Mouse (Mus musculus) layer of hippocampus, adult 8-10 months (tissue): ENCODE results near the gene Cxcl17. TPM values are rescaled to one million over a fixed set of nuclear protein-coding genes. Genes with fewer than 3 reads are reported as not detected.

Source experiments
- DNase-seq, 2 experiments: peaks; one replicate each; pipeline ENCODE4 v3.0.0; 2022; ENCODE audit warnings: low spot score in 2 of 2
- total RNA-seq, 4 experiments: library from RNA; stranded (reverse); gene quantifications; 2 replicates each; pipeline ENCODE4 v1.2.4; 2022

Cxcl17 gene
- total RNA-seq, 4 experiments from 2014 or later, result not detected

DNA sequence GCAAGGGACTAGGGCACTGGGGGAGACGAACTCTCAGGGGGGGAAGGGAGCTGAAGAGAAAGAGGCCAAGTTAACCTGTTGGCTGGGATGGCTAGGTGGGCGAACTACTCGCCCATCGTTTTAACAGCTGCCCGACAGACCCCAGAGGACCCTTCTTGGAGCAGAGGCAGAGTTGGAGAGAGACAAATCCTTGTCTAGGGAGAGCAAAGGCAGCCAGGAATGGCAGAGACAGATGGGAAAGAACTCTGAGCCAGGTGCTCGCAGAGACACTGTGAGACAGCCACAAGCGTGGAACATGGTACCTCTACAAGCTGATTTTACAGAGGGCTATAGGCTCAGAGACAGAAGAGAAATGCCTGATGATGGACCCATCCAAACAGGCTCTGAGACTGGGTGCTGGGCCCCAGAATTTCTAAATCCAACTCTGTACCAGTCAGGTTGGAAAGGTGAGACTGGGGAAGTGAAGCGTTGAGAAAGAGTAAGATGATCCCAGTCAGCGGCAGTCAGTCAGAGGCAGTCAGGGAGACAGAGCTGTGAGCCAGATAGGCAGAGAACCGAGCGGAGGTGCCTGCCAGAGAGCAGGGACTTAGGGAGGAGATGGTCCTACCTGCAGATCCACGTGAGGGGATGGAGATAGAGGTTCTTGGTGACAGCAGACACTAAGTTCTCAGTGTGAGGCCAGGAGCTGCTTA lies 43.5 kb downstream of the Cxcl17 start, which contains the start of gene Cnfn:
TSS of gene Cnfn (minus strand) at position 667 of the 692 bp plus-strand sequence.
- no peak for DNase-seq

DNA sequence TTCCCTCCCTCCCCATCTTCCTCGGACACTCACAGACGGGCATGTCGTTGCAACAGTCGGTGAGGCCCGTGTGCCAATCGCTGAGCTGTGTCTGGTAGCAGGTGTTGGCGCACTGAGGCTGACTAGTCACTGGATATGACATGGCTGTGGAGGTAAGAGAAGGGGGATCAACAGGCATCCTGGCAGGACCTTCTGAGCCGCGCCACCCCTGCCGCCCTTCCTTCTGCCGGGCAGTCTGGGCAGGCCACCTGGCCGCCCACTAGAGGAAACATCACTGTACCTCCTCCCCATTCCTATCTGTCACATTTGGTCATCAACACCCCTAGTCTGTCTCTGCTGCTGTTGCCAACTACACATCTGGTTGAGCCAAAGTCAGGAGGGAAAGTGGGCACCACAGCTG lies 44.4 kb downstream of the Cxcl17 start:
- no peak for DNase-seq

- DNase-seq, result no peak
Measured at GRCm38 (mm10) chr7:25367632-25368293, 44.9 kb downstream of the Cxcl17 start.

DNA sequence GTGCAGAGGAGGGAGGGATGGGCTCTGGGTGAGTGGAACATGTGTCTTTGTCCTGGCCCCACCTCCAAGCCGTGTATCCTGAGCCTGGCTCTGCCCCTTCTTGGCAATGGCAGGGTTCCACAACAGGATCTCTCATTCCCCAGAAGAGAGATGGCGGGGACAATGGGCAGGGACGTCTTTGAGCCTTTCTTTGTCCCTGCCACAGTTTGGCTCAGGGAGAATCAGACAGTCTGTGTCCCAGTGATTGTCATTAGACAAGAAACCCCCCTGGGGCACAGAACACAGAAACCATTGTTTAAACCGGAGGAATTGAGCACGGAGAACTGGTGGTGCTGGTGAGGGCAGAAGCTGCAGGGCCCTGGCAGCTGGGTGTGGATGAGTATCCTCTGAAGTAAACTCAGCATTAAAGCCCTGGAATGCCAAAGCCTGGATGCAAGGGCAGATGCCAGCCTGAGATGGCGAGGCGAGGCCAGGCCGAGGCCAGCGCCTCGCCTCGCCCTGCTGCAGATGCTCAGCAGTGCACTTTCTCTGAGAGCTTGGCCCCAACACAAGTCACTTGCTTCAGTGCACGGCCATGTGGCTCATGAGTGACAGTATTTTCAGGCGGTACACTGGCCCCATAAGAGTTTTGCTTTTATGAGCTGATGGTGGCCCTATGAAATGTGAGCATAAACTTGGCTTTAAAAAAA lies 46.6 kb downstream of the Cxcl17 start:
- no peak for DNase-seq

DNA sequence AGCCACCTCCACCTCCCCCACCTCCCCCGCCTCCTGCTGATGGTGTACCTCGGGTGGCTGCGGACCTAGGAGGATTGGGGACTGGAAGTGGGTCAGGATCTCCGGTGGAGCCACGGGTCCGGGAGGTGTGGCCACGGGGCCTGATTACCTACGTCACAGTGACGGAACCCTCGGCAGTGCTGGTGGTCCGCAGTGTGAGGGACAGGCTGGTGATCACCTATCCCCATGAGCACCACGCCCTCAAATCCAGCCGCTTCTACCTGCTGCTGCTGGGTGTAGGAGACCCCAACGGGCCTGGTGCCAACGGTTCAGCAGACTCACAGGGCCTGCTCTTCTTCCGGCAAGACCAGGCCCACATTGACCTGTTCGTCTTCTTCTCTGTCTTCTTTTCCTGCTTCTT lies 49.1 kb downstream of the Cxcl17 start:
- no peak for DNase-seq

- no peak for DNase-seq
Measured at GRCm38 (mm10) chr7:25363151-25363550, 49.5 kb downstream of the Cxcl17 start.

DNA sequence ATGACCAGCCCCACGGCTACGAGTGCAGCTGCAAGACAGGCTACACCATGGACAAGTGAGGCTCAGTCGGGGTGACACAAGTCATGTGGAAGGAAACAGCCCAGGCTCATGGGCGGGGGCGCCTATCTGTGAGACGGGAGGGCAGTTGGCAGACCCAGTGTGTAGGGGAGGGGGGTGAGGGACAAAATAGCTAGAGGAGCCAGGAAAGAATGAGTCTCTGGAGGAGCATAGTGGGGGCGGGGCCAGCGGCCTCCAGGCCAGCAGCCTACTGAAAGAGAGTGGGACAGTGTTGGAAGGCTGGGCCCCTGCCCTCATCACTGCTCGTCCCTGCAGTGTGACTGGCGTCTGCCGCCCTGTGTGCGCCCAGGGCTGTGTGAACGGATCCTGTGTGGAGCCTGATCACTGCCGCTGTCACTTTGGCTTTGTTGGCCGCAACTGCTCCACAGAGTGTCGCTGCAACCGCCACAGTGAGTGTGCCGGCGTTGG lies 53.9 kb downstream of the Cxcl17 start:
- DNase-seq, result no peak

Other genes with a start within 250 kb of the Cxcl17 start
- 10 to 100 TPM in 3 of 4 experiments, 1 to 10 TPM in 1; 8.9 to 14.3 (median 11.7) TPM for gene Pou2f2, start 233.2 kb downstream of the Cxcl17 start, total RNA-seq
- gene Dedd2, start 192.3 kb downstream of the Cxcl17 start, total RNA-seq, result 10 to 100 TPM; 22.0 to 28.9 (median 26.5) TPM
- gene Zfp526, start 191.5 kb downstream of the Cxcl17 start, total RNA-seq, result 10 to 100 TPM; 11.2 to 12.5 (median 11.7) TPM
- 100 to 1,000 TPM; 198 to 216 (median 204) TPM for gene Gsk3a, start 175.0 kb downstream of the Cxcl17 start, total RNA-seq
- gene Erf, start 162.1 kb downstream of the Cxcl17 start, total RNA-seq, result 10 to 100 TPM; 39.0 to 61.0 (median 49.4) TPM
- 100 to 1,000 TPM; 196 to 252 (median 228) TPM for gene Cic, start 145.2 kb downstream of the Cxcl17 start, total RNA-seq
- gene Pafah1b3, start 114.9 kb downstream of the Cxcl17 start, total RNA-seq, result 10 to 100 TPM; 25.2 to 28.9 (median 27.9) TPM
- under 1 TPM in 1 of 4 experiments, not detected in 3; 0.25 TPM for gene Prr19, start 111.5 kb downstream of the Cxcl17 start, total RNA-seq
- 10 to 100 TPM; 28.7 to 36.7 (median 33.4) TPM for gene Tmem145, start 106.8 kb downstream of the Cxcl17 start, total RNA-seq
- 100 to 1,000 TPM in 2 of 4 experiments, 10 to 100 TPM in 2; 90.3 to 107 (median 97.0) TPM for gene Megf8, start 95.7 kb downstream of the Cxcl17 start, total RNA-seq
- under 1 TPM in 1 of 4 experiments, not detected in 3; 0.73 TPM for gene Cnfn, start 43.2 kb downstream of the Cxcl17 start, total RNA-seq
- 10 to 100 TPM in 1 of 4 experiments, 1 to 10 TPM in 3; 7.1 to 10.3 (median 9.0) TPM for gene Lipe, start 14.2 kb downstream of the Cxcl17 start, total RNA-seq
- 1 to 10 TPM; 2.3 to 5.1 (median 2.8) TPM for gene Ceacam1, start 64.7 kb upstream of the Cxcl17 start, total RNA-seq
- 1 to 10 TPM in 1 of 4 experiments, under 1 TPM in 3; 0.27 to 1.1 (median 0.37) TPM for gene Ceacam2, start 127.0 kb upstream of the Cxcl17 start, total RNA-seq
- not detected for gene Erich4, start 203.0 kb upstream of the Cxcl17 start, total RNA-seq
- 10 to 100 TPM; 49.8 to 61.0 (median 52.2) TPM for gene Dmac2, start 206.5 kb upstream of the Cxcl17 start, total RNA-seq
- 1 to 10 TPM in 3 of 4 experiments, under 1 TPM in 1; 0.66 to 2.0 (median 1.7) TPM for gene B3gnt8, start 213.8 kb upstream of the Cxcl17 start, total RNA-seq
- 10 to 100 TPM; 34.4 to 42.3 (median 39.3) TPM for gene Bckdha, start 246.1 kb upstream of the Cxcl17 start, total RNA-seq
- gene Exosc5, start 246.3 kb upstream of the Cxcl17 start, total RNA-seq, result 10 to 100 TPM; 23.1 to 32.2 (median 27.5) TPM